ENCODE assay signal across 10 mouse cellular contexts in genomic region chr1:87922666-87923065, GRCm38 (mm10).
DNase-seq lines count a peak whose midpoint lies in the region; ATAC-seq and TF ChIP-seq lines count a peak whose summit lies in the region.
"Had no signal": no experiment of that assay in that cellular context is flagged by ENCODE, and none has a peak within 500 bp of the region (broad histone marks: within the 10 kb centered on the region; RNA-seq: fewer than 3 reads in every experiment).

No protein-coding gene starts in this region.

- no peaks in the 10 kb centered on the region for H3K4me1 ChIP-seq in forebrain, embryonic 14.5 days (ENCODE audit: control insufficient read depth, insufficient read depth, low read length)
- no peaks in the 10 kb centered on the region for H3K4me1 ChIP-seq in forebrain, embryonic 16.5 days (replicated peaks; ENCODE audit: control insufficient read depth, insufficient read depth, low read length)
- H3K4me1 ChIP-seq in limb, embryonic 14.5 days (ENCODE audit: control insufficient read depth, insufficient read depth, low read length): no peaks in the 10 kb centered on the region
- no peaks in the 10 kb centered on the region for H3K4me1 ChIP-seq in limb, embryonic 10.5 days
- H3K4me1 ChIP-seq: embryonic facial prominence, embryonic 15.5 days; neural tube, embryonic 13.5 days had no signal

- peak; percentile 32 for DNase-seq in forebrain, embryonic 14.5 days (ENCODE audit: low spot score)
- peak; percentile 54 for DNase-seq in limb, embryonic 14.5 days (ENCODE audit: low spot score)
- DNase-seq in limb, embryonic 10.5 days (ENCODE audit: low spot score): no peak
- peak; percentile 29 to 41 for DNase-seq in adrenal gland, adult 18-20 months (ENCODE audit: low spot score in 2 of 2)
- peak; percentile 62 for DNase-seq in induced T-regulatory cell, adult 2 months (ENCODE audit: low read depth)
- DNase-seq in retina, embryonic 14.5 days (ENCODE audit: low spot score): peak; percentile 64
- no peak for DNase-seq in spleen, postnatal 14 days (ENCODE audit: low spot score in 2 of 2)

- H3K27me3 ChIP-seq in forebrain, embryonic 14.5 days (replicated peaks; ENCODE audit: control insufficient read depth, insufficient read depth, low read length): no peaks in the 10 kb centered on the region
- H3K27me3 ChIP-seq in forebrain, embryonic 16.5 days (replicated peaks; ENCODE audit: control insufficient read depth, insufficient read depth, low read length): no peaks in the 10 kb centered on the region
- no peaks in the 10 kb centered on the region for H3K27me3 ChIP-seq in limb, embryonic 14.5 days (ENCODE audit: control insufficient read depth, insufficient read depth, low read length)
- no peaks in the 10 kb centered on the region for H3K27me3 ChIP-seq in limb, embryonic 10.5 days (ENCODE audit: low read depth, poor library complexity, severe bottlenecking)
- H3K27me3 ChIP-seq: embryonic facial prominence, embryonic 15.5 days; neural tube, embryonic 13.5 days had no signal

- peaks cover 74% of the 10 kb centered on the region for H3K36me3 ChIP-seq in forebrain, embryonic 14.5 days (ENCODE audit: control insufficient read depth, insufficient read depth, low read length)
- H3K36me3 ChIP-seq in forebrain, embryonic 16.5 days (ENCODE audit: control insufficient read depth, insufficient read depth): peaks cover 19% of the 10 kb centered on the region
- H3K36me3 ChIP-seq in limb, embryonic 14.5 days (ENCODE audit: control insufficient read depth, insufficient read depth, low read length): peaks cover 69% of the 10 kb centered on the region
- peaks cover 96% of the 10 kb centered on the region for H3K36me3 ChIP-seq in limb, embryonic 10.5 days

- H3K27ac ChIP-seq in forebrain, embryonic 14.5 days (ENCODE audit: low read depth, low read length): no peak overlapping the region
- H3K27ac ChIP-seq in forebrain, embryonic 16.5 days (ENCODE audit: low read length): no peak overlapping the region
- H3K27ac ChIP-seq in limb, embryonic 14.5 days (replicated peaks; ENCODE audit: low read depth, low read length): no peak overlapping the region
- H3K27ac ChIP-seq in limb, embryonic 10.5 days: no peak overlapping the region
- H3K27ac ChIP-seq: embryonic facial prominence, embryonic 15.5 days; neural tube, embryonic 13.5 days had no signal

- 65% methylated on average over 1 of the region's 1 CpGs for WGBS in forebrain, embryonic 14.5 days
- 40% methylated on average over 1 of the region's 1 CpGs for WGBS in forebrain, embryonic 16.5 days
- 70% methylated on average over 1 of the region's 1 CpGs for WGBS in limb, embryonic 14.5 days
- WGBS in limb, embryonic 10.5 days: 89% methylated on average over 1 of the region's 1 CpGs

- no peaks in the 10 kb centered on the region for H3K9me3 ChIP-seq in forebrain, embryonic 14.5 days (replicated peaks; ENCODE audit: control insufficient read depth, low read length)
- no peaks in the 10 kb centered on the region for H3K9me3 ChIP-seq in forebrain, embryonic 16.5 days (ENCODE audit: control insufficient read depth, low read length)
- H3K9me3 ChIP-seq in limb, embryonic 14.5 days (ENCODE audit: control insufficient read depth, low read length): no peaks in the 10 kb centered on the region
- no peaks in the 10 kb centered on the region for H3K9me3 ChIP-seq in limb, embryonic 10.5 days (replicated peaks)
- H3K9me3 ChIP-seq: embryonic facial prominence, embryonic 15.5 days; neural tube, embryonic 13.5 days had no signal

- no peak for TF ChIP-seq POLR2A in limb, embryonic 14.5 days (IDR thresholded peaks at IDR 0.05; ENCODE audit: borderline replicate concordance, extremely low read depth, insufficient read depth, insufficient read length)

- no peak overlapping the region for H3K4me2 ChIP-seq in forebrain, embryonic 14.5 days (ENCODE audit: low read length)
- no peak overlapping the region for H3K4me2 ChIP-seq in forebrain, embryonic 16.5 days (ENCODE audit: low read length)
- no peak overlapping the region for H3K4me2 ChIP-seq in limb, embryonic 14.5 days (replicated peaks; ENCODE audit: low read depth, low read length, severe bottlenecking)
- H3K4me2 ChIP-seq: embryonic facial prominence, embryonic 15.5 days; neural tube, embryonic 13.5 days had no signal

- no peak overlapping the region for H3K9ac ChIP-seq in forebrain, embryonic 14.5 days (ENCODE audit: low read length)
- H3K9ac ChIP-seq in forebrain, embryonic 16.5 days (replicated peaks; ENCODE audit: low read depth, low read length): no peak overlapping the region
- no peak overlapping the region for H3K9ac ChIP-seq in limb, embryonic 14.5 days (ENCODE audit: low read depth, low read length, severe bottlenecking)
- H3K9ac ChIP-seq: embryonic facial prominence, embryonic 15.5 days; neural tube, embryonic 13.5 days had no signal

- no peak for ATAC-seq in forebrain, embryonic 14.5 days
- no peak for ATAC-seq in forebrain, embryonic 16.5 days
- ATAC-seq in limb, embryonic 14.5 days (ENCODE audit: low FRiP score, low read depth): no peak

- H3K4me3 ChIP-seq in forebrain, embryonic 14.5 days (ENCODE audit: low read depth, low read length): no peak overlapping the region
- no peak overlapping the region for H3K4me3 ChIP-seq in forebrain, embryonic 16.5 days (replicated peaks; ENCODE audit: low read length)
- H3K4me3 ChIP-seq in limb, embryonic 14.5 days (replicated peaks; ENCODE audit: low read length): no peak overlapping the region
- H3K4me3 ChIP-seq in limb, embryonic 10.5 days: no peak overlapping the region
- H3K4me3 ChIP-seq: embryonic facial prominence, embryonic 15.5 days; neural tube, embryonic 13.5 days had no signal

Comparison
In these comparisons a context has a peak if more than half of its experiments do, and no peak if none do; other contexts are left out.
1. DNase-seq: peak in forebrain, embryonic 14.5 days (single experiment), limb, embryonic 14.5 days (single experiment), adrenal gland, adult 18-20 months (2 of 2), induced T-regulatory cell, adult 2 months (single experiment) and retina, embryonic 14.5 days (single experiment); none in limb, embryonic 10.5 days (single experiment) and spleen, postnatal 14 days (0 of 2).